ENCODE assay signal across 23 mouse cellular contexts in the genomic region with DNA sequence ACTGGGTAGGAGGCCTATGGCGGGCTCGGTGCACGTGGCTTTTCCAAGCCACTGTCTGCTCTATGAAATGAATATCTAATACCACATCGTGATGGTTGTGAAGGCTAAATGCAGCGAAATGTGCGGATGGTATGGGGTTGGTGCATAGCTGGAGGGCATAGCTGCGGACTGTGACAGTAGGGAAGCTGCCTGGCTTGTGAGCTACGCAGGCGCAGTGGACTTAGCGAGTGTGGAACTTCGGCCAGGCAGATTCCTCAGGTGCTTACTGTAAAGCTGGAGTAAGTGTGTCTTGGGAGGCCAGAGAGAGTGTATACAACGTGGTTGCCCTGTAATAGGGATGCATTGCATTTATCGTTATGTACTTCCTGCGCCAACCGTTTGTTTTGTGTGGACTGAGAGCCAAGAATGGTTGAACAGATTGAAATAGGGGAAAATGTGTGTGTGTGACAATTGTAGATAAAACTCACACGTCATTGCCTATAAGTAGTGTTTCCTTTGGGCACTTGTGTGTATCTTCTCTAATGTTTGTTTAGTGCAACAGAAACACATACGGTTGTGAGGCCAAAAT. TPM values are rescaled to one million over a fixed set of nuclear protein-coding genes. Genes with fewer than 3 reads are reported as not detected.
A peak's percentile ranks its signal among the peaks of the same experiment; 100 is the strongest.
DNase-seq lines count a peak whose midpoint lies in the region; ATAC-seq and TF ChIP-seq lines count a peak whose summit lies in the region.
"Had no signal": no experiment of that assay in that cellular context is flagged by ENCODE, and none has a peak within 500 bp of the region (broad histone marks: within the 10 kb centered on the region; RNA-seq: fewer than 3 reads in every experiment).

No protein-coding gene starts in this region.

- peak overlapping the region; percentile 91 for H3K4me3 ChIP-seq in megakaryocyte, embryonic 14.5 days (replicated peaks)
- H3K4me3 ChIP-seq in CH12.LX (replicated peaks in 1 of 3; ENCODE audit: low read depth in 2 of 3, low read length in 2 of 3, poor library complexity in 1 of 3) = no peak overlapping the region
- H3K4me3 ChIP-seq: heart, embryonic 12.5 days; hindbrain, embryonic 15.5 days; kidney, embryonic 15.5 days; limb, embryonic 13.5 days had no signal

- no peak overlapping the region for H3K9ac ChIP-seq in CH12.LX (ENCODE audit: insufficient read depth, low read depth)
- H3K9ac ChIP-seq: heart, embryonic 12.5 days; hindbrain, embryonic 15.5 days; kidney, embryonic 15.5 days; limb, embryonic 13.5 days had no signal

- DNase-seq in CH12.LX (ENCODE audit: extremely low read depth) = no peak
- DNase-seq in ES-CJ7 (ENCODE audit: low read depth, low spot score) = peak; percentile 65
- DNase-seq in right cerebral cortex, postnatal 10 days (ENCODE audit: low spot score in 2 of 2) = no peak
- no peak for DNase-seq in cerebellum, postnatal 25 days
- DNase-seq: adrenal gland, postnatal 14 days; cerebellum, postnatal 10 days; embryo, embryonic 11 days; gastrocnemius, postnatal 36 days; heart, postnatal 14 days; kidney, postnatal 4 days; right cerebral cortex, postnatal 25 days; thymus, postnatal 36 days had no signal

- ATAC-seq in megakaryocyte, adult 5-6 weeks (ENCODE audit: poor library complexity, severe bottlenecking) = no peak
- 0 out of 2 replicates have a peak, but pooled peaks have one; percentile 0 for ATAC-seq in granulocyte monocyte progenitor cell, adult 5-6 weeks (replicated peaks; ENCODE audit: poor library complexity, severe bottlenecking)
- ATAC-seq: activated CD4-positive, CD25-positive, alpha-beta regulatory T cell, adult 4 months; forebrain, embryonic 16.5 days; intestine, embryonic 16.5 days had no signal

- no peak for TF ChIP-seq CTCF in CH12.LX (conservative IDR thresholded peaks at IDR 0.05 in 1 of 2, IDR thresholded peaks at IDR 0.05 in 1 of 2; ENCODE audit: low read depth in 2 of 2, low read length in 2 of 2)

- H3K27me3 ChIP-seq in megakaryocyte, embryonic 14.5 days (replicated peaks) = no peaks in the 10 kb centered on the region
- no peaks in the 10 kb centered on the region for H3K27me3 ChIP-seq in CH12.LX (replicated peaks)
- H3K27me3 ChIP-seq: heart, embryonic 12.5 days; hindbrain, embryonic 15.5 days; kidney, embryonic 15.5 days; limb, embryonic 13.5 days had no signal

- H3K4me1 ChIP-seq in megakaryocyte, embryonic 14.5 days = peaks cover 68% of the 10 kb centered on the region
- H3K4me1 ChIP-seq in CH12.LX (ENCODE audit: control insufficient read depth in 1 of 2, insufficient read depth in 2 of 2) = peaks cover 27 to 72% of the 10 kb centered on the region in 2 experiments

- TF ChIP-seq POLR2A in CH12.LX (IDR thresholded peaks at IDR 0.05; ENCODE audit: low read depth, low read length) = no peak

- TF ChIP-seq RAD21 in CH12.LX (IDR thresholded peaks at IDR 0.05; ENCODE audit: low read depth, low read length) = no peak

- no peak for TF ChIP-seq EP300 in CH12.LX (IDR thresholded peaks at IDR 0.05; ENCODE audit: low read length)

- H3K36me3 ChIP-seq in megakaryocyte, embryonic 14.5 days (replicated peaks; ENCODE audit: low read length) = peaks cover 95% of the 10 kb centered on the region
- H3K36me3 ChIP-seq in CH12.LX (replicated peaks in 1 of 2; ENCODE audit: control insufficient read depth in 1 of 2, insufficient read depth in 1 of 2, low read length in 1 of 2) = peaks cover 46 to 76% of the 10 kb centered on the region in 2 experiments
- H3K36me3 ChIP-seq: hindbrain, embryonic 15.5 days; kidney, embryonic 15.5 days; limb, embryonic 13.5 days had no signal

- no peaks in the 10 kb centered on the region for H3K9me3 ChIP-seq in megakaryocyte, embryonic 14.5 days
- peaks cover 9% of the 10 kb centered on the region for H3K9me3 ChIP-seq in CH12.LX (replicated peaks; ENCODE audit: low read length)
- H3K9me3 ChIP-seq: heart, embryonic 12.5 days; hindbrain, embryonic 15.5 days; kidney, embryonic 15.5 days; limb, embryonic 13.5 days had no signal

- in situ Hi-C loops in CH12.LX (cut with MboI; ENCODE audit: low pct_ligation_motif_present, low pct_unique_long_range_greater_than_20kb, low sequenced_read_pairs) = no loop called here

- dilution Hi-C loops in CH12.LX (cut with MboI; ENCODE audit: extremely low pct_ligation_motif_present, extremely low pct_unique_long_range_greater_than_20kb, low sequenced_read_pairs) = no loop called here

- H3K4me2 ChIP-seq in CH12.LX (ENCODE audit: insufficient read depth, low read depth, poor library complexity, severe bottlenecking) = no peak overlapping the region
- H3K4me2 ChIP-seq: heart, embryonic 12.5 days; hindbrain, embryonic 15.5 days; kidney, embryonic 15.5 days; limb, embryonic 13.5 days had no signal

- H3K79me2 ChIP-seq in CH12.LX (replicated peaks; ENCODE audit: control insufficient read depth, extremely low read depth, insufficient read depth, poor library complexity, severe bottlenecking) = peaks cover 91% of the 10 kb centered on the region

- H3K27ac ChIP-seq in CH12.LX (ENCODE audit: insufficient read depth, low read depth) = no peak overlapping the region
- H3K27ac ChIP-seq: limb, embryonic 13.5 days; macrophage had no signal

TF ChIP-seq in CH12.LX, 34 proteins besides CTCF, POLR2A, EP300 and RAD21:
- TF ChIP-seq POLR2AphosphoS2 (IDR thresholded peaks at IDR 0.05; ENCODE audit: low read depth, low read length) (0 out of 2 replicates have a peak, but pooled peaks have one; percentile 36), TCF12 (IDR thresholded peaks at IDR 0.05; ENCODE audit: low read depth, low read length) (no peak)
TF ChIP-seq in CH12.LX: peak in this region for 1.

RNA-seq across cellular contexts. Expression of gene Dapp1, which starts 5.4 kb away (rescaled TPM):
- polyA plus RNA-seq in megakaryocyte, embryonic 14.5 days (2012; ENCODE audit: insufficient read depth, low replicate concordance) = 8.0 and 32.0 TPM in 2 replicates
- total RNA-seq in megakaryocyte, adult 5-6 weeks (2015) = 74.2 and 74.8 TPM in 2 replicates
- total RNA-seq in megakaryocyte, adult 5-6 weeks (2017) = 95.7 and 112 TPM in 2 replicates
- 55.5 and 63.6 TPM in 2 replicates for total RNA-seq in CH12.LX (2012; rRNA removed)
- 53.5 and 66.4 TPM in 2 replicates for total RNA-seq in CH12.LX (2014; rRNA removed)
- polyA plus RNA-seq in CH12.LX (2012; ENCODE audit: insufficient read length, low read depth) = 62.8 and 81.7 TPM in 2 replicates
- total RNA-seq in granulocyte monocyte progenitor cell, adult 5-6 weeks (2014; fragmentation: Nextera tagmentation) = 116 and 120 TPM in 2 replicates
- total RNA-seq in granulocyte monocyte progenitor cell, adult 5-6 weeks (2017) = 125 and 126 TPM in 2 replicates

RNA-seq across cellular contexts. Expression of gene Lamtor3, which starts 57.6 kb away (rescaled TPM):
- polyA plus RNA-seq in megakaryocyte, embryonic 14.5 days (2012; ENCODE audit: insufficient read depth, low replicate concordance) = 5.9 and 25.2 TPM in 2 replicates
- total RNA-seq in megakaryocyte, adult 5-6 weeks (2015) = 107 and 129 TPM in 2 replicates
- 102 and 112 TPM in 2 replicates for total RNA-seq in megakaryocyte, adult 5-6 weeks (2017)
- 146 and 169 TPM in 2 replicates for total RNA-seq in CH12.LX (2012; rRNA removed)
- 245 and 260 TPM in 2 replicates for total RNA-seq in CH12.LX (2014; rRNA removed)
- polyA plus RNA-seq in CH12.LX (2012; ENCODE audit: insufficient read length, low read depth) = 147 and 155 TPM in 2 replicates
- 62.4 and 76.7 TPM in 2 replicates for total RNA-seq in granulocyte monocyte progenitor cell, adult 5-6 weeks (2014; fragmentation: Nextera tagmentation)
- total RNA-seq in granulocyte monocyte progenitor cell, adult 5-6 weeks (2017) = 69.4 and 87.9 TPM in 2 replicates
